Mouse (Mus musculus): ENCODE data around the gene Arhgap45. TPM values are rescaled to one million over a fixed set of nuclear protein-coding genes. Genes with fewer than 3 reads are reported as not detected.
A peak's percentile ranks its signal among the peaks of the same experiment; 100 is the strongest.

The Arhgap45 gene
- polyA plus RNA-seq, 1 experiment from 2014 or later = 15.5 TPM

DNA sequence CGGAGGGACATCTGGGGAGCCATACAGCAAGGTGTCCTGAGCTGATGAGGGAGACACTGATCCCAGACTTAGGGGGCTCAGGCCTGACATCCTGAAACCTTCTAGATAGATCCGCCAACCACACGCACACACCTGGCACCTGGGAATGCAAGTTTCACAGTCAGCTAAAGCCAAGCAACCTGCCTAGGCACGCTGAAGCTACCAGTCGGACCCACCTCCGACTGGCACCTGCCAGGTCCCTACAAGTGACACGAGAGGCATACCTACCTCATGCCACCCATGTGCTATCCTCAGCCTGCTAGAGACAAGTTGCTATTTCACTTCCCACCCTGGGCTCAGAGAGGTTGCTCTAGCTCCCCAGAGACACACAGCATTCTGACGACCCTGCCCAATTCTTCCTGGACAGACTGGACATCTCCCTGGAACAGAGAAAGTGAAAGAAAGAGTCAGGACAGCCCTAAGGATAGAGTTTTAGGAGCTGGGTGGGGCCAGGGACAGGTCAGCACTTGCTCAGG is 27.1 kb upstream of the Arhgap45 start:
- Histone ChIP-seq H3K4me1 (peaks cover 56% of the 10 kb centered on the region), H3K9me3 (replicated peaks) (0 out of 2 replicates have a peak, but pooled peaks cover 4% of the 10 kb centered on the region), H3K27me3 (ENCODE audit: low read depth, poor library complexity, severe bottlenecking) (no peaks in the 10 kb centered on the region), H3K27ac (peak overlapping the region; percentile 93), H3K36me3 (peaks cover 37% of the 10 kb centered on the region), H3K4me3 (peak overlapping the region; percentile 65)
- WGBS = 36% methylated on average over 8 of the region's 8 CpGs
- peak; percentile 58 for DNase-seq (ENCODE audit: low spot score)

DNA sequence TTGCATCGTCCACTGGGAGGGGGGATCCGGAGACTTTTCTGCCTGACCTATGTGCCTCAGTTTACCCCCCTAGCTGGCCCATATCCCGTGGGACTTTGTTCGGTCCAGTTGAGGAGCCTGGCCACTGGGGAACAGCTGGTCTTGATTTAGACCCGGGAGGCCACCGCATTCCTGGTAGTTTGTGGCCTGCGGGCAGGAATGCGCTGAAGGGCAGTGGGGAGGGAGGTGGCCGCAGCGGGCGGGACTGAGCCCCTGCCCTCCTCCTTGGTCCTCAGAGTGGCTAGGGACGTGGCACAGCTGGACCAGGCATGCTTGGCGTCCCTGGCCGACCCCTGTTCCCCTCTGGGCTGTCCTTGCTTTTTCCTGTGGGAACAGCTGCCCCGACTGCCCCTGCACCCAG is 26.6 kb upstream of the Arhgap45 start:
- Histone ChIP-seq H3K27me3 (ENCODE audit: low read depth, poor library complexity, severe bottlenecking) (no peaks in the 10 kb centered on the region), H3K27ac (peak overlapping the region; percentile 93)
- peak; percentile 86 for DNase-seq (ENCODE audit: low spot score)

DNA sequence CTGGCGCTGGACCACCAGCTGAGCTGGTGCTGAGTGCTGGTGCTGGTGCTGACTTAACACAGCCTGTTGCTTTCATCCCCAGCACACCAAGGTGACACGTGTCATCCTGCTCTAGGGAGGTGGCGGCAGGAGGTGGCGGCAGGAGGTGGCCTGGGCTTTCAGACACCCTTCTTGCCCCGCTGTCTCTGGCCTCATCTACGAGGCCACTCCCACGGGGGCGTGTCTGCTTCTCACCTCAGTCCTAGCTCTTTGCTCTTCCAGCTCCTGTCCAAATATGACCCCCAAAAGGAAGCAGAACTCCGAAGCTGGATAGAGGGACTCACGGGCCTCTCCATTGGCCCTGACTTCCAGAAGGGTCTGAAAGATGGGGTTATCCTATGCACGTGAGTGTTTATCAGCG is 25.4 kb upstream of the Arhgap45 start:
- Histone ChIP-seq H3K4me3 (peak overlapping the region; percentile 65), H3K27me3 (ENCODE audit: low read depth, poor library complexity, severe bottlenecking) (no peaks in the 10 kb centered on the region), H3K36me3 (peaks cover 54% of the 10 kb centered on the region), H3K4me1 (peaks cover 50% of the 10 kb centered on the region), H3K27ac (peak overlapping the region; percentile 12), H3K9me3 (replicated peaks) (0 out of 2 replicates have a peak, but pooled peaks cover 4% of the 10 kb centered on the region)
- DNase-seq (ENCODE audit: low spot score) = no peak
- 62% methylated on average over 12 of the region's 12 CpGs for WGBS

More for the DNA sequence above, 26.6 kb upstream of the Arhgap45 start:
- Histone ChIP-seq H3K4me3 (peak overlapping the region; percentile 65), H3K4me1 (peaks cover 56% of the 10 kb centered on the region), H3K9me3 (replicated peaks) (0 out of 2 replicates have a peak, but pooled peaks cover 4% of the 10 kb centered on the region), H3K36me3 (peaks cover 43% of the 10 kb centered on the region)
- 6% methylated on average over 15 of the region's 15 CpGs for WGBS

DNA sequence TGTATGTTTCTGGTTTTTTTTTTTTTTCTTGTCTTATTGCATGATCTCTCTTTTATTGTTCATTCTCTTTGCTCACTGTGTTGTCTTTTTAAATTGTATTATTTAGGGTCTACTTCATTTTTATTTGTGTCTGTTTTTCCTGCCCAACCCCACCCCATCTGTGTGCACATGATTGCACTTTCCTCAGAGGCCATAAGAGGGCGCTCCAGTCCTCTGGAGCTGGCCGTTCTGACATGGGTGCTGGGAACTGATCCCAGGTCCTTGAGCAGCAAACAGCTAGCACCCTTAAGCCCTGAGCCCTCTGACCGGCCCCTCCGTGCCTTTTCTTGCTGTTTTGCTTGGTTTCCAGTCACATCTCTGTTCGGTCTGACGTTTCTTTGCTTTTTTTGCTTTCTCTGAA is 24.9 kb upstream of the Arhgap45 start:
- Histone ChIP-seq H3K27ac (no peak overlapping the region), H3K36me3 (peaks cover 54% of the 10 kb centered on the region), H3K4me3 (0 out of 2 replicates have a peak overlapping the region, but pooled peaks have one; percentile 1), H3K9me3 (replicated peaks) (0 out of 2 replicates have a peak, but pooled peaks cover 4% of the 10 kb centered on the region), H3K4me1 (peaks cover 50% of the 10 kb centered on the region), H3K27me3 (ENCODE audit: low read depth, poor library complexity, severe bottlenecking) (no peaks in the 10 kb centered on the region)
- no peak for DNase-seq (ENCODE audit: low spot score)
- 87% methylated on average over 6 of the region's 6 CpGs for WGBS

DNA sequence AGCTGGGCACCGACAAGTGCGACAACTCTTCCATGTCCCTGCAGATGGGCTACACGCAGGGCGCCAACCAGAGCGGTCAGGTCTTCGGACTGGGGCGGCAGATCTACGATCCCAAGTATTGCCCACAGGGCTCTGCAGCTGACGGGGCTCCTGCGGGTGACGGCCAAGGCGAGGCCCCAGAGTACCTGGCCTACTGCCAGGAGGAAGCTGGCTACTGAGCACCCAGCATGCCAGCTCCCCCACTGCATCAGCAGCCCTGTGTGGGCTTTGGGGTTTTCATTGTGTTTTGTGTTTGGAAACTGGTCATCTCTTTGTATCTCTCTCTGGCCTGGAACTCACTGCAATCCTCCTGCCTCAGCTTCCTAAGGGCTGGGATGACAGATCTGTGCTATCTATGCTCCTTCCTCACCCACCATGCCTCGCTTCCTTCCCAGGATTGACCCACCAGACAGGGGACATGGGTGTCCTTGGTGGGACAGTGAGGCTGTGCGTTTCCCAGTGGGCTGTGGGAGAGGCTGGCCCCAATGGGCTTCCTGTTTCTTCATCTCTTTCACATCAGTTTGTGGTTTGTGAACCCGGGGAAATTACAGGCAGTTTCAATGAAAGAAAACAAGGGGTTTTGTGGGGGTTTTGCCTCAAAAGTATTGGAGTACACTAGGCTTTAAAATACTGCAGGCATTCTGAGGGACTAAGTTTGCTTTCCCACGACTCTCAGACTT is 21.9 kb upstream of the Arhgap45 start:
- no peak overlapping the region for H3K27ac ChIP-seq
- no peak for DNase-seq (ENCODE audit: low spot score)

DNA sequence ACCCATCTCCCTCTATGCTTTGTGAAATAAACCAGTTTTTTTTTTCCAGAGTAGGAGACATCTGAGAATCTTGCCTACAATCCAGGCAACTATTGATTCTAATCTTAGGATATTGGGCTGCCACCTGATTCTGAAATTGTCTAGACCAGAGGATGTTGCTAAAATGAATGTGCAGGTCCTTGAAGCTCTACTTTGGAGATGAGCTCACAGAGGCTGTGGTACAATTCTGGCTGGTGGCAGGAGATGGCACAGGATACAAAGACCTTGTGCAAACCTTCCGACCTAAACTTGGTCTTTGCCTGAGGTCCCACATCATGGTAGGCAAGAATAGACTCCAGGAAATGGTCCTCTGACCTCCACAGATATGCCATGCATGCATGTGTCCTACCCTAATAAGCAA is 20.8 kb upstream of the Arhgap45 start:
- Histone ChIP-seq H3K27me3 (ENCODE audit: low read depth, poor library complexity, severe bottlenecking) (peaks cover 32% of the 10 kb centered on the region), H3K4me3 (peak overlapping the region; percentile 55; the same call in 1 of the 2 replicates), H3K9me3 (replicated peaks) (0 out of 2 replicates have a peak, but pooled peaks cover 4% of the 10 kb centered on the region), H3K4me1 (peaks cover 30% of the 10 kb centered on the region), H3K27ac (0 out of 2 replicates have a peak overlapping the region, but pooled peaks have one; percentile 81), H3K36me3 (peaks cover 54% of the 10 kb centered on the region)
- WGBS = 97% methylated on average over 1 of the region's 1 CpGs
- DNase-seq (ENCODE audit: low spot score) = no peak

More for the DNA sequence above, 21.9 kb upstream of the Arhgap45 start:
- H3K36me3 ChIP-seq = peaks cover 54% of the 10 kb centered on the region
- H3K4me3 ChIP-seq = no peak overlapping the region
- WGBS = 93% methylated on average over 16 of the region's 16 CpGs
- peaks cover 39% of the 10 kb centered on the region for H3K4me1 ChIP-seq
- H3K9me3 ChIP-seq (replicated peaks) = 0 out of 2 replicates have a peak, but pooled peaks cover 4% of the 10 kb centered on the region
- H3K27me3 ChIP-seq (ENCODE audit: low read depth, poor library complexity, severe bottlenecking) = peaks cover 22% of the 10 kb centered on the region

DNA sequence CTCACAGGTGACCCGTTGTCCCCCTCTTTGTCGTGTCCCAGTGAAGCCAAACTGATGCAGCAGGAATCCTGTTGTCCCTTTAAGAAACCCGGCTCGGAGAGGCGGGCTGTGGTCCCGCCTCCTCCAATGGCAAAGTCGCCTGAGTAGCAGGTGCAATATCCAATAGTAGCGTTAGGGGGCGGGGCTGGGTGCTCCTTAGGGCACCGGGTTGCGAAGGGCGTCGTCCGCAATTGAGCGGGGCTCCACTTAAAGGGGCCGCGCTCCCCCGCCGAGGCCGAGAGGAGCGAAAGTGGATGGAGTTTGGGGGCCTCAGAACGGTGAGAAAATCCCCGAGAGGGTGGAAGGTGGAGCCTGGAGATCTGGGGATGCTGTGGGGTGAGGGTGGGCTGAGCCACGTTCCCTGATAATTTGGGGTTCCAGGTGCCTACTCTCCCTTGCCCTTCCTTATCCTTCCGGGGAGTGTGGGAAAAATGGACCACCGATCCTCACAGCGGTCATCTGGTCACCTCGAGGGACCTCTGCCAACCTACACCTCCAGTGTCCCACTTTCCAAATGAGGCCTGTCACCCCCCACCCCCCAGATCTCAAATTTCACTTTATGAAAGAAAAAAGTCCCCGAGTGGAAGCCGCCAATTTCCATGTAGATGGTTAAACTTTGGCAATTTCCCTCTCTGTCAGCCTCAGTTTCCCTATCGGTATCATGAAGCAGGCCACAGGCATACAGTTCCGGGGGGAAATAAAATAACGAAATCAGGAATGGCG is 20.0 kb upstream of the Arhgap45 start, which contains the start of gene Abca7:
Gene Abca7 (plus strand): TSS at position 223 of the 762 bp plus-strand sequence.
- under 1% methylated on average over 34 of the region's 34 CpGs for WGBS
- H3K27ac ChIP-seq = peak within 1 kb of the TSS; percentile 81
- H3K4me1 ChIP-seq = peaks cover 24% of the 10 kb centered on the region
- H3K9me3 ChIP-seq (replicated peaks) = no peaks in the 10 kb centered on the region
- H3K4me3 ChIP-seq = peak within 1 kb of the TSS; percentile 55
- peaks cover 46% of the 10 kb centered on the region for H3K36me3 ChIP-seq
- peaks cover 41% of the 10 kb centered on the region for H3K27me3 ChIP-seq (ENCODE audit: low read depth, poor library complexity, severe bottlenecking)
- peak; percentile 96 for DNase-seq (ENCODE audit: low spot score)

DNA sequence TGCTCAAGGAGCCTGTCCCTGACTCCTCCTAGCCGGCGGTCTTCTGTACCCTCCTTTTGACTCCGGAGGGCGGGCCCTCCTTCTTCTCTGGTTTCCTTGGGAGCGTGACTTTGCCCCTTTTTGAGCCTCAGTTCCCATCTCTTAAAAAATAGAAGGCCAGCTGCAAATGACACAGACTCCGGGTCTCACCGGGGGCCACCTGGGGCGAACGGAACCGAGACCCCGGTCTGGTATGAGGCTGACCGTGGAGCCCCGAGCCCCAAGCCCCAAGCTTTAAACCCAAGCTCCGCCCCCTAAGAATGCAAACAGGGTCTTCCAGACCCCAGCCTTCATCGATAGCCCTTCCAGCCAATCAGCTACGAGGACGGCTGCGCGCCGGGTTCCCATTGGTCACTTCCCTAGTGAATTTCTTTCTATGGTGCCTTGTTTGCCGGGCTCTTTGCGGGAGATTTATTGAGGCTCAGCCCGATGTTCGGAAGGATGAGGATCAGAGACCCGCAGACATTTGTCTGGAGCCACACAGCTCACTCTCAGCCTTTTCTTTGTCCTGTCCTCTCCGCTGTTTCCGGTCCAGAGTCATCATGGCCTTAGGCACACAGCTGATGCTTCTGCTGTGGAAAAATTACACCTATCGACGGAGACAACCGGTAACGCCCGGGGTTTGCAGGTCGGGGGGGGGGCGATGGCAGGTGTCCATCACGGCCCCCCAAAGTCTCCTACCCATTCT is 19.3 kb upstream of the Arhgap45 start:
- H3K27me3 ChIP-seq (ENCODE audit: low read depth, poor library complexity, severe bottlenecking) = peaks cover 48% of the 10 kb centered on the region
- WGBS = under 1% methylated on average over 35 of the region's 35 CpGs
- peak overlapping the region; percentile 81 for H3K27ac ChIP-seq
- peak overlapping the region; percentile 55 for H3K4me3 ChIP-seq
- H3K4me1 ChIP-seq = peaks cover 26% of the 10 kb centered on the region
- DNase-seq (ENCODE audit: low spot score) = peak; percentile 89
- H3K36me3 ChIP-seq = peaks cover 38% of the 10 kb centered on the region
- H3K9me3 ChIP-seq (replicated peaks) = no peaks in the 10 kb centered on the region

DNA sequence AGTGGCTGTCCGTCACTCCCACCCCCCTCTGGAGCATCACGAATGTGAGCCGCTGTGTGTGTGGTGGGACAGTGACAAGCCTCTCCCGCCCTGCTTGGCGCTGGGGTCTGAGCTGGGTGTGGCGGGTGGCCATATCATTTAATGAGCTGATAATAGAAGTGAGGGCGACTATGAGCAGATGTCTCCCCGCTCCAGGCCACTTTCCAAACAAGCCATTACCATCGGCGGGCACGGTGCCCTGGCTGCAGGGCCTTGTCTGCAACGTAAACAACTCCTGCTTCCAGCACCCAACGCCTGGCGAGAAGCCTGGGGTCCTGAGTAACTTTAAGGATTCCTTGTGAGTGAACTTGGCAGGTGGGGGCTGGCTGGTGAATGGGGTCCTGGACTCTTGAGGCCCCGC is 18.6 kb upstream of the Arhgap45 start:
- WGBS = 7% methylated on average over 15 of the region's 15 CpGs
- no peak for DNase-seq (ENCODE audit: low spot score)
- Histone ChIP-seq H3K4me1 (peaks cover 33% of the 10 kb centered on the region), H3K4me3 (peak overlapping the region; percentile 55), H3K36me3 (peaks cover 32% of the 10 kb centered on the region), H3K27ac (peak overlapping the region; percentile 81), H3K27me3 (ENCODE audit: low read depth, poor library complexity, severe bottlenecking) (peaks cover 54% of the 10 kb centered on the region), H3K9me3 (replicated peaks) (no peaks in the 10 kb centered on the region)

DNA sequence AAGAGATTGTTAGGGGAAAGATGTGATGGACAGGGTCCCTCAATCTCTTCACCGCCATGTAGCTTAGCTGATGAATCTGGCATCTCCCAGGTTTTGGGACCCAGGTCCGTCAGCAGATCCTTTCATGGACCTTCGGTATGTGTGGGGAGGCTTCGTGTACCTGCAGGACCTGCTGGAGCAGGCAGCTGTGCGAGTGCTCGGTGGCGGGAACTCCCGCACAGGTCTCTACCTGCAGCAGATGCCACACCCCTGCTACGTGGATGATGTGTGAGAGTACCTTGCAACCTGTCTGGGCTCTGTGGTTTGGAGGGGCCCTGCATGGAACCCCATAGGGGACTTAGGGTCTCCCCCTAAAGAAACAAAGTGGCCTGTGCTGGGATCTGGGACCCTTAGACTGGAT is 14.5 kb upstream of the Arhgap45 start:
- Histone ChIP-seq H3K9me3 (replicated peaks) (no peaks in the 10 kb centered on the region), H3K36me3 (no peaks in the 10 kb centered on the region), H3K4me3 (0 out of 2 replicates have a peak overlapping the region, but pooled peaks have one; percentile 16), H3K4me1 (peaks cover 36% of the 10 kb centered on the region), H3K27me3 (ENCODE audit: low read depth, poor library complexity, severe bottlenecking) (peaks cover 88% of the 10 kb centered on the region), H3K27ac (peak overlapping the region; percentile 65; the same call in 1 of the 2 replicates)
- 75% methylated on average over 9 of the region's 9 CpGs for WGBS
- DNase-seq (ENCODE audit: low spot score) = no peak

DNA sequence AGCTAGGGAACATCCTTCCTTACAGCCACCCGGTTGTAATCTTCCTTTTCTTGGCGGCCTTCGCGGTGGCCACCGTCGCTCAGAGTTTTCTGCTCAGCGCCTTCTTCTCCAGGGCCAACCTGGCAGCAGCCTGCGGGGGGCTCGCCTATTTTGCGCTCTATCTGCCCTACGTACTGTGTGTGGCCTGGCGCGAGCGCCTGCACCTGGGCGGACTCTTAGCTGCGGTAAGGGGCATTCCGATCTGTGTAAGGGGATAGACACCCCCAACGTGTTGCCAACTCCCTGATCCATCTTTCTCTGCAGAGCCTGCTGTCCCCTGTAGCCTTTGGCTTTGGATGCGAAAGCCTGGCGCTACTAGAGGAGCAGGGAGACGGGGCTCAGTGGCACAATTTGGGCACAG is 13.6 kb upstream of the Arhgap45 start:
- H3K27ac ChIP-seq = peak overlapping the region; percentile 65

More for the DNA sequence above, 13.6 kb upstream of the Arhgap45 start:
- 25% methylated on average over 21 of the region's 21 CpGs for WGBS
- H3K27me3 ChIP-seq (ENCODE audit: low read depth, poor library complexity, severe bottlenecking) = peaks cover 90% of the 10 kb centered on the region
- no peak for DNase-seq (ENCODE audit: low spot score)
- peak overlapping the region; percentile 16; the same call in 1 of the 2 replicates for H3K4me3 ChIP-seq
- no peaks in the 10 kb centered on the region for H3K36me3 ChIP-seq
- peaks cover 35% of the 10 kb centered on the region for H3K4me1 ChIP-seq
- no peaks in the 10 kb centered on the region for H3K9me3 ChIP-seq (replicated peaks)
